Mouse (Mus musculus) heart, adult 2 months (tissue): ENCODE results near the gene Nhlh1. TPM values are rescaled to one million over a fixed set of nuclear protein-coding genes. Genes with fewer than 3 reads are reported as not detected.

Experiments
- DNase-seq, 2 experiments: peaks; one replicate each; pipeline ENCODE4 v3.0.0; 2021
- H3K27ac ChIP-seq: fragments of 200-600 bp; 2 replicates; pipeline ENCODE4 v1.8.1; 2022
- H3K27me3 ChIP-seq: fragments of 200-500 bp; 2 replicates; pipeline ENCODE4 v1.6.1; 2012; ENCODE audit warnings: mild to moderate bottlenecking, low read length, inconsistent platforms, mixed read lengths; ENCODE audit not compliant: control insufficient read depth, insufficient read depth
- H3K36me3 ChIP-seq: fragments of 200-500 bp; 2 replicates; pipeline ENCODE4 v1.6.1; 2012; ENCODE audit warnings: low read length, inconsistent platforms; ENCODE audit not compliant: control insufficient read depth, insufficient read depth
- H3K4me1 ChIP-seq: fragments of 200-500 bp; 2 replicates; pipeline ENCODE4 v1.6.1; 2011; ENCODE audit warnings: low read length; ENCODE audit not compliant: control insufficient read depth, insufficient read depth
- H3K4me3 ChIP-seq: fragments of 200-600 bp; 2 replicates; pipeline ENCODE4 v1.8.1; 2022
- H3K79me2 ChIP-seq: fragments of 200-500 bp; replicated peaks from 2 replicates; pipeline ENCODE4 v1.6.1; 2012; ENCODE audit warnings: mild to moderate bottlenecking, inconsistent platforms, low read length, moderate library complexity, mixed read lengths; ENCODE audit not compliant: control insufficient read depth, insufficient read depth
- H3K9ac ChIP-seq: fragments of 200-500 bp; 2 replicates; pipeline ENCODE4 v1.6.1; 2012; ENCODE audit warnings: low read depth, mild to moderate bottlenecking, control low read depth, inconsistent platforms, low read length, mixed read lengths
- CTCF ChIP-seq: fragments of 200-600 bp; IDR thresholded peaks from 2 replicates; pipeline ENCODE4 v1.8.1; 2022; ENCODE audit warnings: antibody characterized with exemption, mild to moderate bottlenecking, moderate library complexity
- EP300 ChIP-seq: fragments of 200-500 bp; IDR thresholded peaks from 2 replicates; pipeline ENCODE4 v1.6.1; 2011; ENCODE audit warnings: low read depth, low read length, control low read depth; ENCODE audit not compliant: insufficient read depth
- POLR2A ChIP-seq: fragments of 200-500 bp; IDR thresholded peaks from 2 replicates; pipeline ENCODE4 v1.6.1; 2011; ENCODE audit warnings: mild to moderate bottlenecking, low read depth, low read length, control low read depth; ENCODE audit not compliant: insufficient read depth
- WGBS: fragments of 180-500 bp; shearing (Covaris S2); methylation state at CpG from one replicate; pipeline ENCODE4 v1.1.7; 2018; 5-methylcytosine and 5-hydroxymethylcytosine counted together
- intact Hi-C: fragments of 180-260 bp; cut with DNase I; formaldehyde crosslinking; loops from one replicate; pipeline ENCODE4 v1.15.1; 2025
- polyA plus RNA-seq: library from polyadenylated mRNA; depleted of rRNA; stranded (reverse); fragments of >200 nt; gene quantifications from 2 replicates; pipeline ENCODE4 v1.2.3, GENCODE M21; 2012
- total RNA-seq, 2 experiments: library from RNA; stranded (reverse); gene quantifications; 2 replicates each; pipeline ENCODE4 v1.2.3; 2021

The Nhlh1 gene
- total and polyA plus RNA-seq, 3 experiments: not detected

- WGBS: 67% methylated on average over 6 of the region's 6 CpGs
- TF ChIP-seq CTCF (no peak), POLR2A (no peak), EP300 (no peak)
- intact Hi-C loops: no loop called here
- no peak overlapping the region for H3K27ac ChIP-seq
- H3K9ac ChIP-seq: no peak overlapping the region
- H3K4me3 ChIP-seq: no peak overlapping the region
- no peaks in the 10 kb centered on the region for H3K36me3 ChIP-seq
- H3K27me3 ChIP-seq: no peaks in the 10 kb centered on the region
- H3K4me1 ChIP-seq: peaks cover 3% of the 10 kb centered on the region
- H3K79me2 ChIP-seq: no peaks in the 10 kb centered on the region
- DNase-seq: no peak
Measured at GRCm38 (mm10) chr1:172016660-172017516, 40.5 kb downstream of the Nhlh1 start.

GRCm38 (mm10) chr1:172016031-172016430 lies 41.3 kb downstream of the Nhlh1 start:
- H3K27ac ChIP-seq: no peak overlapping the region
- H3K79me2 ChIP-seq: no peaks in the 10 kb centered on the region
- no peaks in the 10 kb centered on the region for H3K27me3 ChIP-seq
- H3K9ac ChIP-seq: no peak overlapping the region
- no peaks in the 10 kb centered on the region for H3K36me3 ChIP-seq
- WGBS: 42% methylated on average over 8 of the region's 8 CpGs
- H3K4me1 ChIP-seq: peaks cover 3% of the 10 kb centered on the region
- no peak overlapping the region for H3K4me3 ChIP-seq
- DNase-seq: no peak
- intact Hi-C loops: no loop called here
- no peak for TF ChIP-seq CTCF

GRCm38 (mm10) chr1:172015312-172015939 lies 41.9 kb downstream of the Nhlh1 start:
- no peak for DNase-seq
- peaks cover 3% of the 10 kb centered on the region for H3K4me1 ChIP-seq
- H3K4me3 ChIP-seq: no peak overlapping the region
- no peak overlapping the region for H3K9ac ChIP-seq
- intact Hi-C loops: no loop called here
- H3K36me3 ChIP-seq: no peaks in the 10 kb centered on the region
- TF ChIP-seq POLR2A (no peak), CTCF (no peak), EP300 (no peak)
- WGBS: 71% methylated on average over 9 of the region's 9 CpGs
- H3K27me3 ChIP-seq: no peaks in the 10 kb centered on the region
- no peak overlapping the region for H3K27ac ChIP-seq
- no peaks in the 10 kb centered on the region for H3K79me2 ChIP-seq

- H3K79me2 ChIP-seq: no peaks in the 10 kb centered on the region
- H3K4me1 ChIP-seq: peaks cover 3% of the 10 kb centered on the region
- no peak for DNase-seq
- intact Hi-C loops: no loop called here
- TF ChIP-seq POLR2A (no peak), EP300 (no peak), CTCF (no peak)
- 95% methylated on average over 9 of the region's 9 CpGs for WGBS
- H3K36me3 ChIP-seq: no peaks in the 10 kb centered on the region
- H3K27ac ChIP-seq: no peak overlapping the region
- H3K27me3 ChIP-seq: no peaks in the 10 kb centered on the region
- no peak overlapping the region for H3K9ac ChIP-seq
- no peak overlapping the region for H3K4me3 ChIP-seq
Measured at GRCm38 (mm10) chr1:172014771-172015170, 42.6 kb downstream of the Nhlh1 start.

GRCm38 (mm10) chr1:172012030-172012429 lies 45.3 kb downstream of the Nhlh1 start:
- Histone ChIP-seq H3K36me3 (no peaks in the 10 kb centered on the region), H3K9ac (no peak overlapping the region), H3K79me2 (no peaks in the 10 kb centered on the region), H3K27me3 (no peaks in the 10 kb centered on the region), H3K4me1 (peaks cover 3% of the 10 kb centered on the region), H3K4me3 (no peak overlapping the region), H3K27ac (no peak overlapping the region)
- 18% methylated on average over 5 of the region's 5 CpGs for WGBS
- DNase-seq: peak; percentile 46 to 58
- intact Hi-C loops: no loop called here
- TF ChIP-seq POLR2A: no peak
- no peak for TF ChIP-seq EP300
- TF ChIP-seq CTCF: peak; percentile 84

GRCm38 (mm10) chr1:172010042-172010824 lies 47.1 kb downstream of the Nhlh1 start:
- H3K27me3 ChIP-seq: no peaks in the 10 kb centered on the region
- no peak overlapping the region for H3K9ac ChIP-seq
- H3K4me3 ChIP-seq: no peak overlapping the region
- H3K79me2 ChIP-seq: no peaks in the 10 kb centered on the region
- 89% methylated on average over 20 of the region's 20 CpGs for WGBS
- TF ChIP-seq CTCF (no peak), EP300 (no peak), POLR2A (no peak)
- DNase-seq: no peak
- no peaks in the 10 kb centered on the region; the same call in 1 of the 2 replicates for H3K4me1 ChIP-seq
- H3K36me3 ChIP-seq: no peaks in the 10 kb centered on the region
- intact Hi-C loops: no loop called here
- no peak overlapping the region for H3K27ac ChIP-seq
